Mouse (Mus musculus) thymus, adult 2 months (tissue): ENCODE results near the gene Arrb2. TPM values are rescaled to one million over a fixed set of nuclear protein-coding genes. Genes with fewer than 3 reads are reported as not detected.

Source experiments
- DNase-seq: peaks from one replicate; pipeline ENCODE4 v3.0.0; 2021
- H3K27ac ChIP-seq: fragments of 200-500 bp; 2 replicates; pipeline ENCODE4 v1.5.1; 2012; ENCODE audit warnings: low read length, control low read depth; ENCODE audit not compliant: control insufficient read depth, insufficient read depth
- H3K27me3 ChIP-seq: fragments of 200-500 bp; 2 replicates; pipeline ENCODE4 v1.6.1; 2012; ENCODE audit warnings: mild to moderate bottlenecking, low read length, moderate library complexity, mixed read lengths; ENCODE audit not compliant: control insufficient read depth, insufficient read depth
- H3K36me3 ChIP-seq: fragments of 200-500 bp; 2 replicates; pipeline ENCODE4 v1.6.1; 2012; ENCODE audit warnings: mild to moderate bottlenecking, low read length, moderate library complexity; ENCODE audit not compliant: control insufficient read depth, insufficient read depth
- H3K4me1 ChIP-seq: fragments of 200-500 bp; replicated peaks from 2 replicates; pipeline ENCODE4 v1.6.1; 2012; ENCODE audit warnings: low read length; ENCODE audit not compliant: control insufficient read depth, insufficient read depth
- H3K4me3 ChIP-seq: fragments of 200-500 bp; 2 replicates; pipeline ENCODE4 v1.5.1; 2012; ENCODE audit warnings: mild to moderate bottlenecking, low read length, control low read depth, moderate library complexity; ENCODE audit not compliant: control insufficient read depth, insufficient read depth
- CTCF ChIP-seq: fragments of 200-500 bp; IDR thresholded peaks from 2 replicates; pipeline ENCODE4 v1.5.1; 2012; ENCODE audit warnings: mild to moderate bottlenecking, control low read depth, low read length, moderate library complexity, borderline replicate concordance; ENCODE audit not compliant: control insufficient read depth, poor library complexity, insufficient read depth; ENCODE audit errors: extremely low read depth
- POLR2A ChIP-seq: fragments of 200-500 bp; IDR thresholded peaks from 2 replicates; pipeline ENCODE4 v1.6.1; 2012; ENCODE audit warnings: mild to moderate bottlenecking, low read length, control low read depth, moderate library complexity; ENCODE audit not compliant: control insufficient read depth, poor library complexity, insufficient read depth; ENCODE audit errors: extremely low read depth
- WGBS: fragments of 180-500 bp; shearing (Covaris S2); methylation state at CpG from one replicate; pipeline ENCODE4 v1.1.7; 2018; 5-methylcytosine and 5-hydroxymethylcytosine counted together
- polyA plus RNA-seq: library from polyadenylated mRNA; depleted of rRNA; stranded (reverse); fragments of >200 nt; gene quantifications from 2 replicates; pipeline ENCODE4 v1.2.3, GENCODE M21; 2012

Gene Arrb2
- polyA plus RNA-seq, 1 experiment, result 220 TPM

DNA sequence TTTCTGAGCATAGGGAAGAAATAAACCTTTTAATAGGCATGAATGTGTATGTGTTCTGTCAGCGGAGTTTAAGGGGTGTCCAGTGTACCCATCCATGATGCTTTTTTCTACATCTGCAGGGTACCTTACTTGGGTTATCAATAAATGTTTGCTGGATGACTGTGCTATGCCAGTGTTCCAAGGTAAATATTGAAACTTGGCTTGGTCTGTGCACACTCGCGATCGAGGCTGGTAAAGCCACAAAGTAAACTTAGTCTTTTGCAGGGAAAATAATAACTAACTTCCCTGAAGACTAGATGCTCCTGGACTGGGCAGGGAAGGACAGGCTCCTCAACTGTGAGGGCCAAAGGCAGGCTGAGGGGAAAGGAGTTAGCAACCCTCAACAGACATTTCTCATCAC is 8.2 kb downstream of the Arrb2 start:
- Histone ChIP-seq H3K4me3 (no peak overlapping the region), H3K4me1 (peaks cover 24% of the 10 kb centered on the region), H3K27me3 (no peaks in the 10 kb centered on the region), H3K36me3 (peaks cover 46% of the 10 kb centered on the region), H3K27ac (no peak overlapping the region)
- TF ChIP-seq POLR2A (no peak), CTCF (no peak)
- DNase-seq, result no peak
- WGBS, result 94% methylated on average over 4 of the region's 4 CpGs

DNA sequence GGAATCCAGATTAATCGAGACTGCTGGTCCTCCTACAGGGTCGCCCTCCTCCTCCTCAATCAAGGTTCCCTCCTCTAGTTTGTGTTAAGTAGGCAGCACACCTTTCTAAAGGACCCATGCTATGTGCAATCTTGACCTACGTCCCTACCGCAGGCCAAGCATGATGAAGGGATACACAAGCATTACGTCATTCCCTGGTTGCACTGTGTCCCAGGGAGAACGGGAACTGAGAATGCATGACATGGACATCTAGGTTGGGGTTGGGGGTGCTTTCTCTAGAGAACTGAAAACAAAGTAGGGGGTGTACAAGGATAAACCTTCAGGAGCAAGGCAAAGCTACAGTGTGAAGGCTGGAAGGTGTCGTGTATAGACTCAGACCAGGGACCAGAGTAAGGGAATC is 9.4 kb downstream of the Arrb2 start:
- Histone ChIP-seq H3K4me1 (peaks cover 12% of the 10 kb centered on the region), H3K27ac (no peak overlapping the region), H3K27me3 (no peaks in the 10 kb centered on the region), H3K4me3 (no peak overlapping the region), H3K36me3 (peaks cover 38% of the 10 kb centered on the region)
- DNase-seq, result no peak
- TF ChIP-seq CTCF (no peak), POLR2A (no peak)
- 92% methylated on average over 7 of the region's 7 CpGs for WGBS

DNA sequence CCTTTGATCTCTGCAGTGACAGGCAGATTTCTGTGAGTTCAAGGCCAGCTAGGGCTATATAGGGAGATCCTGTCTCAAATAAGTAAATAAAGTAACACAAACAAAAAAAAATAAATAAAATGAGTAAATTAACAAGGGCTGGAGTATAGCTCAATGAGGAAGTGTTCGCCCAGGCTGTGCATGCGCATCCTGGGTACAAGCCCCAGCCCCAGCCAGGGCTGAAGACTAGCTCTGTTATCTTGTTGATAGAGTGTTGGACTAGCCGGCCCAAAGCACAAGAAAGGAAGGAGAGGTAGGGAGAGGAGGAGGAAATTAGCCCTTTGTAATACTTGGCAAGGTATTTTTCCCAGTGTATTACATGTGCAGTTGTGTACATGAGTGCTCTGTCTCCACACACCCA is 11.5 kb downstream of the Arrb2 start:
- H3K36me3 ChIP-seq, result peaks cover 24% of the 10 kb centered on the region
- peaks cover 3% of the 10 kb centered on the region; the same call in 1 of the 2 replicates for H3K4me1 ChIP-seq
- TF ChIP-seq POLR2A (no peak), CTCF (no peak)
- no peak overlapping the region for H3K27ac ChIP-seq
- no peak for DNase-seq
- no peaks in the 10 kb centered on the region for H3K27me3 ChIP-seq
- WGBS, result 85% methylated on average over 3 of the region's 3 CpGs
- no peak overlapping the region for H3K4me3 ChIP-seq

DNA sequence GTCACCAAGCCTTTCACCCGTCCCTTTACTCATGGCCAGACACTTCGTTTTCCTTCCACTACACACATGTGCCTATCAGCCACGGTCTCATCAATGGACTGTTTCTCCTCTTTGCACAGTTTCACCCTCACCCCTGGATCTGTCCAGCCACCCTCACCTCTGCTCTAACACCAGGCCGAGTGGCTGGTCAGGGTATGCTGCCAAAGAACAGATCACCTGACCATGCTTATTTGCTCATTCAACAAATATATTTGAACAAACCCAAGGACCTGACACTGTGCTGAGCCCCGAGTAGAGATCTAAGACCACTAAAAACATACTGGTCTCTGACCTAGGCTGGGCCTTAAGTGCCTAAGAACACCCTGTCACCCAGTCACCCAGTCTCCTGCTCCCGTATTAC is 12.2 kb downstream of the Arrb2 start:
- Histone ChIP-seq H3K4me1 (peaks cover 3% of the 10 kb centered on the region; the same call in 1 of the 2 replicates), H3K4me3 (no peak overlapping the region), H3K36me3 (peaks cover 17% of the 10 kb centered on the region), H3K27me3 (no peaks in the 10 kb centered on the region), H3K27ac (no peak overlapping the region)
- TF ChIP-seq POLR2A, result no peak
- no peak for TF ChIP-seq CTCF
- DNase-seq, result no peak
- 94% methylated on average over 6 of the region's 6 CpGs for WGBS

DNA sequence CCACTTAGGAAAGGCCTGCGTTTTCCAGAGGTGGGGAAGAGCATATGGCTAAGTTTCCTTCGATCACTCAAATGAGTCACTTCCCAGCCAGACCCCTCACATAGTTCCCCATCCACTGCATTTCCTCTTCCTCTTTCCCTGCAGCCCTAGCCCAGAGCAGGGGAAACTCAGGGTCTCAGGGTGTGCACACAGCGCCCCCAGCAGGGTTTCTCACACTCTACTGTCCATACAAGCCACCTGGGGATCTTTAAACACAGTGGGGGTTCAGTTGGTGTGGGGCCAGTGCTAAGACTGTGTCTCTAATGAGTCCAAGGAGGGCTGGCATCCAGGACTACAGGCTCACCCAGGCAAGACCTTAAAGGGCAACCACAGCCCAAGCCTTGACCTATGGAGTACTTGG is 14.3 kb downstream of the Arrb2 start:
- Histone ChIP-seq H3K4me1 (peaks cover 3% of the 10 kb centered on the region; the same call in 1 of the 2 replicates), H3K27ac (no peak overlapping the region), H3K27me3 (no peaks in the 10 kb centered on the region), H3K36me3 (no peaks in the 10 kb centered on the region), H3K4me3 (no peak overlapping the region)
- 34% methylated on average over 3 of the region's 3 CpGs for WGBS
- TF ChIP-seq CTCF, result no peak
- no peak for TF ChIP-seq POLR2A
- no peak for DNase-seq

DNA sequence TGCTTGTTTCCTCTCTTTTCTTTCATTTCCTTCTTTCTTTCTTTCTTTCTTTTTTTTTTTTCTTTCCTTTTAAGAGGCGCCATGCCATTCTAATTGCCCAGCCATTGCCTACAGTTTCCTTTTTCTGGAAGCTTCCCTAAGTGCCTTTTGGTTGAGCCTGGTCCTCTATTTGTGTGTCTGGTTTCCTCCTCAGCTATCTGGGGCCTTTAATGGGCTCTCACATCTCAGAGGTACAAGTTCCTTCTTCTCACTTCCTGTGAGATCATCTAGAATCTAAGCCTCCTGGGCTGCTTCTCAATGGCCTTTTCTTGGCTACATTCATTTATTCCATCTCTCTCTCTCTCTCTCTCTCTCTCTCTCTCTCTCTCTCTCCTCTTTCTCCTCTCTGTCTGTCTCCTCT is 14.9 kb downstream of the Arrb2 start:
- Histone ChIP-seq H3K27ac (no peak overlapping the region), H3K36me3 (no peaks in the 10 kb centered on the region), H3K4me3 (no peak overlapping the region), H3K27me3 (no peaks in the 10 kb centered on the region), H3K4me1 (peaks cover 3% of the 10 kb centered on the region; the same call in 1 of the 2 replicates)
- no peak for DNase-seq
- TF ChIP-seq CTCF, result no peak
- no peak for TF ChIP-seq POLR2A
- 26% methylated on average over 1 of the region's 1 CpGs for WGBS

DNA sequence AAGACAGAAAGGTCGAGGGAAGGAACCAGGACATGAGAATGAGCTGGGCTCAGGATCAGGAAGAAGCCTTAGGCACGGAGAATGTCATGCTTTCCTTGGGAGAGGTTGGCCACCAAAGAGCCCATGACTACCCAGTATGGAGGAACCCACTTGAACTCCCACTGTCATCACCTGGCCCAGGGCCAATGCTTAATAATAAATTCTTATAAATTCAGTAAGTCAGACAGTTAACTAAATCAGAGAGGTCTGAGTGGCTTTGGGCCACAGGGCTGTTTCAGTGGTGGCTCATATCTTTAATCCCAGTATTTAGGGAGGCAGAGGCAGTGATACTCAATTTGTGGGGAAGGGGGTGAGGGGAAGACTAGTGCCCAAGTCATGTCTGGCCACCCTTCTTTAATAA is 18.5 kb downstream of the Arrb2 start:
- 88% methylated on average over 2 of the region's 2 CpGs for WGBS
- no peak for TF ChIP-seq CTCF
- no peak for TF ChIP-seq POLR2A

More for the DNA sequence above, 18.5 kb downstream of the Arrb2 start:
- Histone ChIP-seq H3K36me3 (no peaks in the 10 kb centered on the region), H3K4me1 (peaks cover 8% of the 10 kb centered on the region), H3K27me3 (no peaks in the 10 kb centered on the region), H3K27ac (no peak overlapping the region), H3K4me3 (no peak overlapping the region)
- DNase-seq, result no peak
